Mouse (Mus musculus): ENCODE measurements around the gene Atp1a4. TPM values are rescaled to one million over a fixed set of nuclear protein-coding genes. Genes with fewer than 3 reads are reported as not detected.

The Atp1a4 gene
- total RNA-seq, 2 experiments from 2014 or later, result not detected

DNA sequence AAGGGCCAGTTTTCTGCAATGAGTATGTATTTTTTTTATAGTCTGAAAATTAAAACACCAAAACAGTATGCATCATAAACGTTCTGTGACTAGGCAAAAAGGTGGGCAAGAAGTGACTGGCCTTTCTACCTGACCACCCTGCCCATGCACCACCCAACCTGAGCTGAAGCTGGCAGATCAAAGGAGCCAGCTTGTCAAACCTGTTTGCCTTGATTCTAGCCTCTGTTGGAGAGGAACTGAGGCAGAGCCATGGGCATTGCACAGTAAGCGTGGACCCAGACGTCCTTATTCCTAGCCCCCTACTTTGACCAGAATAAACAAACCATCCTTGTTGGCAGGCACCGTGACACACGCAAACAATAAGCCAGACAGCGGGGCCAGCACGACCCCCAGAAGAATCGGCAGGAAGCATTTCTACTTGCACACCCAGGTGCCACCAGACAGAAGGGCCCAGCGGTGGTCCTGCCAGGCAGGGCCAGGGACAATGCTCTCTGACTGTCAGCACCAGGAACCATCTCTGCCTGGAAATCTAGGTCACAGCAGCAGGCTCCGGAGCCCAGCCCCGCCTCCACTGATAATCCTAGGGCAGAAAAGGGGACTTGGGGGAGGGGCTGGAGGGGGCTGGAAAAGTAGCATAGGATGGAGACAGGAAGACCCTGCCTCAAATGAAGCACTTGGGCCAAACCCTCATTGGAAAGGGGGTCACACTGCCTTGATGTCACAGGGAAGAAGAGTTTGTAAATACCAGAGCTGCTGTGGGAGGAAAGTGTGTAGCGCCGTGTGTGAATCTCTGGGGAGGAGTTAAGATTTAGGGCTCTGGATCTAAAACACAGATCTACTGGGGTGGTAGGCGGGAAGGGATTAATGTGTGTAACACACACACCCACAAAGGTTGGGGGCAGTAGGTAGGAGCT lies 56.0 kb downstream of the Atp1a4 start:
- DNase-seq (ENCODE audit: low spot score in 2 of 2), result no peak
- intact Hi-C loops (cut with DNase I), result no loop called here

DNA sequence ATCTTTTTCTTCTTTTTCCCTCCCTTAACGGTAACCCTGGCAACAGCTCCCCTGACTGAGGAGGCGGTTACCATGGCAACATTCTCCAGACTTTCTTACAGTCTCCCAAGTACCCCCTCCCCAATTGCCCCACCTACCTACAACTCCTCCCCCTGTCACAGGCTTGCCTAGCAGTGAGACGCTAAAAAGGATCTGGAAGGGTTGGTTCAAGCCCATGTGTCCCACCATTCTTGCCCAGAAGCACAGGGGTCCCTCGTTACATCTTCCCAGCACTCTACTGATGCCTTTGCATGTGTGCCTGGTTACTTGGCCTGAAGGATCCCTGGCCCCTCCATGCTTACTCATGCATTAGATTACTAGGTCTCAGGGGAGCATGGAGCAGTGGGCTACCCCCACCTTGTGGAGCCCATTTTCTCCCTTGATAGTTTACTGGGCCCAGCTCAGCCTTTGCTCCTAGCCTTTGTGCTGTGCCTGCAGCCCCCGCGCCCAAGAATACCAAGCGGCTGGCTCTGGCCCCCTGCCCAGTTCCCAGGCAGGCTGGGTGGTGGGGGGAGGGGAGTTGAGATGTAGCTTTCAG lies 57.3 kb downstream of the Atp1a4 start:
- peak; percentile 76 to 87 for DNase-seq (ENCODE audit: low spot score in 2 of 2)
- intact Hi-C loops (cut with DNase I), result no loop called here

DNA sequence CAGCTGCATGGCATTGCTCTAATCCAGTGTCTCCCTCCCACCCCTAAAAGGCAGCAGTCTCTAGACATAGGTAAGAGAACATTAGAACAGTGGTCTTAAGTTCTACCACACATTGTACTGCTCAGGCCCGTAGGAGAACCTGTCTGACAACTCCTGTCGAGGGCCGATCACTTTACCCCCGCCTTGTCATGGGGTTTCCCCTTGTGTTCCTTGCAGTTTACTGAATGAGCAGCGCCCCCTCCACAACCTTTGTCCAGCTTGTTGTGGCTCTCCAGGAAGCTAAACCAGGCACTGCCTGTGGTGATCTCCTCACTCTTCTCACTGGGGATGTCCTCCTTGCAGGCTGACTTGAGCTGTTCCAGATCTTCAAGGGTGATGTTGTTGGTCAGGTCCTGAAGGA lies 58.1 kb downstream of the Atp1a4 start:
- no peak for DNase-seq (ENCODE audit: low spot score in 2 of 2)
- intact Hi-C loops (cut with DNase I), result no loop called here

DNA sequence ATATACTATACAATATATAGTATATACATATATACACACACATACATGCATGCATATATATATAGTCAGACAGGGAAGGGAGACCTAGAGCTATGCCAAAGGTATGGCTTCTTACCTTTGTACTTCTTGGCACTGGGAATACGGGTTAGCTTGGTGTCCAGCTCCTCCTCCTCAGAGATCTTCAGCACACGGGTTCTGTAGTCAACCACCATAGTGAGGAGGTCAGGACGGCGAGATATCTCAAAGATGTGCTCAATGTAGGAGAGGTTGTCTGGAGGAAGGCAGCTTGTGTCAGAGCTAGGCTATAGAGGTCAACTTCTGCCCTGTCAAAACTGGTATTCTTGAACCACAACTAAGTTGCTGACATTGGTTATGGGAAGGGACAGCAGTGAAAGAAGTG lies 59.2 kb downstream of the Atp1a4 start:
- intact Hi-C loops (cut with DNase I), result no loop called here

DNA sequence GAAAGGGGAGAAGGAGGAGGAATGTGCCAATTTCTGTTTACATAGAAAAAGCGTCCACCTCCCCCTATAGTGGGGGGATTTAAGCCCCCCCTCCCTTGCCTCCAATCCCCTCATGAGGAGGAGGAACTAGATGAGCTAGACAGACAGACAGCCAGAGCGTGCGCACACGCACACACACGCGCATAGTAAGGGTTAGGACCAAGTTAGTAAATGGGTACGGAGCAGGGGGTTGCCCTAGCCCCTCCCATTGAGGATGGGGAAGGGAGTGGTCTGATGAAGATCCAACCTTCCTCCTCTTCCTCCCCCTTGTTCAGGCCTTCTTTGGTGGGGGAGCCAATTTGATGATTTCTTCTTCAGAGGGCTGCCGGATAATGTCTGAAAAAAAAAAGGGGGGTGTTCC lies 59.9 kb downstream of the Atp1a4 start:
- intact Hi-C loops (cut with DNase I), result no loop called here
- no peak for DNase-seq (ENCODE audit: low spot score in 2 of 2)

More for the DNA sequence above, 59.2 kb downstream of the Atp1a4 start:
- no peak for DNase-seq (ENCODE audit: low spot score in 2 of 2)

DNA sequence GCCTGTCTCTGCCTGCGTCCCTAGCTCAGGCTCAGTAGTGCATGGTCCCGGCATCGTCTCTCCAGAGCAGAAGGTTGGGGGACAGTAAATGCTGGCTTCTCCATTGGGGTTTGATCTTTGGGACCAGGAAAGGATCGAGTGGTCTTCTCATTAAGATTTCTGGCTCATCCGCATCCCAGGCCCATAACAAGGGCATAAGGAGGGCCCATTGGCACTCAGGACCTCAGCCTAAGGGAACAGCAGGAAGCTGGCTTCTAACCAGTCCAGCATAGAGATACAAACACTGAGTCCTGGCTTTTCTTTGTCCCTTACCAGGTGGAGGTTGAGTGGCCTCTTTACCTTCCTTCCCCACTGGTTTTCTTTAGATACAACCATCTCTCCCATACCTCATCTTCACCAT lies 60.4 kb downstream of the Atp1a4 start:
- intact Hi-C loops (cut with DNase I), result no loop called here
- DNase-seq (ENCODE audit: low spot score in 2 of 2), result no peak

DNA sequence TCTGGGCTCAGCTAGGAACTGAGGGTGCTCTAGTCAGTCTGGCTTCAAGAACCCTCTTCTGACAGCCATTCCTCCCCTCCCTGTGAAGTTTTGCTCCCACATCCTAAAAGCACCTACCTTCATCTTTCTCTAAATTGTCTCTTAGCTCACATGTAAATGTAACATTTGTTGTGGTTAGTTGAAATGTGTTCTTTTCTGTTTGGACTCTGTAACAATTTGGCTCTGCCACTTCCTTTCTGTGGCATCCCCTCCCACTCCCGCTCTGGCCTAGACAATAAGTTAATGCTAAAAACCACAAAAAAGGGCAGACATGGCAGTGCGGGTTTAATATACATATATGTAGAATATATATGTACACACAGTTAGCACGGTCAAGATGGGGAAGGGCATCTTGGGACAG lies 61.1 kb downstream of the Atp1a4 start:
- intact Hi-C loops (cut with DNase I), result no loop called here
- DNase-seq (ENCODE audit: low spot score in 2 of 2), result no peak

DNA sequence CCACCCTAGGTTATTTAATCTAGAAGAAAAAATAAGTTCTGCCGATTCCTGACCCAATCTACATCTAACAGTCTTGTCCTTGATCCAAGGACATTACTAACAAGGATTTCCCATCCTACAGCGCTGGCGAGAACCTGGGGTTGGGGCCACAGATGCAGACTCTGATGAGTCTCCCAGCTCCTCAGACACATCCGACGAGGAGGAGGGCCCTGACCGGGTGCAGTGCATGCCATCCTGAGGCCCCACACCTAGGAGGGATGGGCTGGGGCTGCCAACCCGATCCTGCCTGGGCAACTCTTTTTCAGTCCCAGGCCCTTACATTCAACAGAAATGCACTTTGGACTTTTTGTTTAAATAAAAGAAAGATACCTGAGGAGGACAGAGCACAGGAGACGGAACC lies 63.8 kb downstream of the Atp1a4 start:
- intact Hi-C loops (cut with DNase I), result no loop called here
- DNase-seq (ENCODE audit: low spot score in 2 of 2), result no peak

DNA sequence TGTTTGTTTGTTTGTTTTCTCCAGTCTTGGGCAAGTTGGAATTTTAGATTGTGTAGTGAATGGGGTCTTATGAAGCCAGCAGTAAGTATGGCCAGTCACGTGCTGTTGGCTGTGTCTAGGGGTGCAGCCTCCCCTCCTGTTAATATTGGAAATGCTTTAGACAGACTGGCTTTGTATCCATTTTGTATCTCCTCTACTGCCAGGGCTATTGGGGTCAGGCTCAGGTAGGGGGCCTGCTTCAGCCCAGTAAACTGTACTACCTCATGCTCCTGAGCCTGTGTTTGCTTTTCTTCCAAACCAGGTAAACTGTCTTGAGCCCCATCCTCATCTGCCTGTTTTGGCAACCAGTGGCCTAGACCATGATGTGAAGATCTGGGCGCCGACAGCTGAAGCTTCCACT lies 66.0 kb downstream of the Atp1a4 start:
- intact Hi-C loops (cut with DNase I), result no loop called here
- DNase-seq (ENCODE audit: low spot score in 2 of 2), result no peak

DNA sequence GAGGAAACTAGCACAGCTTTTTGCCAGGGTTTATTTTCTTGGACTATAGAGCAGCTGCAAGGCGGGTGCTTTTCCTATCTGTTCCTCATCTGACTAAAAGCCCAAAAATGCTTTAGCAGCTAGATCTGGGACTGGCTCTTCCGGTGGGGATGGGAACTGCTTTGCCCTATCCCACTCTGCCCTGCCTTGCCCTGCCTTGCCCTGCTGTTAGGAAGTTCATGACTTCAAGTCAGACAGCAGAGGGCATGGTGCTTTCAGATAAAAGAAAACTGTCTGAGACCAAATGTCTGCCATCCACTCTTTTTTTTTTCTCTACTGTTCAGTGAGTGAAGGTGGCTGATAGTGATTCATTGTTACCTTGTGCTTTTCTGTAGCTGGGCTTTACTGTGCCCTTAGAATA lies 66.6 kb downstream of the Atp1a4 start:
- intact Hi-C loops (cut with DNase I), result no loop called here
- peak in 1 of 2 experiments; percentile 11 for DNase-seq (ENCODE audit: low spot score in 2 of 2)

DNA sequence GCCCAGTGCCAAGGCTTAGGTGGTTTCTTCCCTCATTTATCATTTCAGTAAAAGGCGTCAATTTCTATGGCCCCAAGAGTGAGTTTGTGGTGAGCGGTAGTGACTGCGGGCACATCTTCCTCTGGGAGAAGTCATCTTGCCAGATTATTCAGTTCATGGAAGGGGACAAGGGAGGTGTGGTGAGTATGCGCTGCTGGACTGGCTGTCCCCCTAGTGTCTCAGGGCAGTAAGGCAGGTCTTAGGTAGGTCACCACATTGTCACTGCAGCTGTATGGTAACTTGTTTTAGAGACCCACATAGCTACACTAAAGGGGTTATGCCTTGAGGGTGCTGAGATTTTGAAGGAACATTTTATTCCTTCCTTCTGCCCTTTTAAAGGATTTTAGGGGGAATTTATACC lies 69.3 kb downstream of the Atp1a4 start:
- intact Hi-C loops (cut with DNase I), result no loop called here
- no peak for DNase-seq (ENCODE audit: low spot score in 2 of 2)

DNA sequence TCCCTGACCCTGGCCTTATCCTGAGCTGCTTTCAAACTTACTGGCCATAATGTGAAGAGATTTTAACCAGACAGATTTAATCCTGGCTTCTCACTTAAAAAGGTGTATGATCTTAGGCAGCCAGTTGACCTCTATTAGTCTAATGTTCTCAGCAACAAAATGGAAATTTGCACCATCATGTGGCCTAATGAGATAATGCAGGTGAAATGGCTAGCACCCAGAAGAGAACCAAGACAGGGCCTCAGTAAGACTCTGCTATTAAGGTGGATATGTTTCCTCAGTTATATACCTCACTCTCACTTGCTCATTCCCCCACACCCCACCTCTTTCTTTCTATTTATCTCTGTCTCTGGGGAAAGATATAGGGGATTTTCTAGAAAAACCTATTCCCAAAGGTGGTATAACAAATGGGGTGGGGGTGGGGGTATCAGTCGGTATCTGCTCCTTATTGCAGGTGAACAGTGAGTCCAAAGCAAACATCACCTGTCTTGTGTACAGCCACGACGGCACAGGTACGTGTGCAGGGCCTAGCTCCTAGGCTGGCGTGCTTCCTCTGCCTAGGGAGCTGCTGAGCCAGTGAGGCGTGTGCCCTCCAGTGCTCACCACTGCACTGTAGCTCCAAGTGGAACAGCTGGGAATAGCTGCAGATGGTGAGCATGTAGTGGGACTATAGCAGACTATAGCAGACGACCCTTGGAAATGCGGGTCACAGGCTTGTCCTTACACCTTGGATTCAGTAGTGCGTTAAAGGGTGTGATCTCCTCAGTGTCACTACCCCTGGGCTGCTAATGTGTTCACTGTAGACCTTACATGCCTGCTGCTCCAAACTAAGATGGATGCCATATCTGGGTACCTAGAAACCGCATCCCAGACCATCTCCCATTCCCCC lies 71.6 kb downstream of the Atp1a4 start:
- no peak for DNase-seq (ENCODE audit: low spot score in 2 of 2)
- intact Hi-C loops (cut with DNase I), result no loop called here

DNA sequence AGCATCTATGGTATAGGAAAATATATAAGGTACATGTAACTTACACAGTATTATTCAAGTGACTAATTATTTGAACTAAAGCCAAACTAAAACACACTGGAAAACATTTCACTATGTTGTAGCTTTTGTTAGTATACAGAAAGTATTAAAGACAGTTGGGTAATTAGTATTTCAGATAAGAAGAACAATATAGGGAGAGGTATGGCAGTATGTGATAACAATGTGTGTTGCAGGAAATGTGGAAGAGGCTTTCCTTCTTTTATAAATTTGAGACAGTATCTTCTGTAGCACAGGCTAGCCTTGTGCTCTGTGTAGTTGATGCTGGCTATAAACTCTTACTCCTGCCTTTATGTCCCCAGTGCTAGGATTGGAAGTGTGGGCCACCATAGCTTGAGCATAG lies 74.3 kb downstream of the Atp1a4 start:
- intact Hi-C loops (cut with DNase I), result no loop called here
- DNase-seq (ENCODE audit: low spot score in 2 of 2), result no peak

DNA sequence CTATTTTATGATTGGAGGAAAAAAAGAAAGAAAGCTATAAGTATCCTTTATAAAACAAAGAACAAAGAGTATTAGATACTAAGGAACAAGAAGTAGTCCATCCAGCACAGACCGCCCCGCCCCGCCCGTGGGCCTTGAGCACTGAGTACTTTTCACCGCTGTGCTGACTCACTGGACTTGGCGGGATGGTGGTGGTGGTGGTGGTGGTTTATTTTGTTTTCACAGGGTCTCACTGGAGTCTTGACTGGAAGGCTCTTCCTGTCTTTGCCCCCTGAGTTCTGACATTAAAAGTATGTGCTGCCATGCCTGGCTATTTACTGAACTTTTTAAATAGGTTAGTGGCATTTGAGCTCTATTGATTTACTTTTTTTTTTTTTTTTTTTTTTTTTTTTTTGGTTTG lies 75.2 kb downstream of the Atp1a4 start:
- DNase-seq (ENCODE audit: low spot score in 2 of 2), result no peak
- intact Hi-C loops (cut with DNase I), result no loop called here

DNA sequence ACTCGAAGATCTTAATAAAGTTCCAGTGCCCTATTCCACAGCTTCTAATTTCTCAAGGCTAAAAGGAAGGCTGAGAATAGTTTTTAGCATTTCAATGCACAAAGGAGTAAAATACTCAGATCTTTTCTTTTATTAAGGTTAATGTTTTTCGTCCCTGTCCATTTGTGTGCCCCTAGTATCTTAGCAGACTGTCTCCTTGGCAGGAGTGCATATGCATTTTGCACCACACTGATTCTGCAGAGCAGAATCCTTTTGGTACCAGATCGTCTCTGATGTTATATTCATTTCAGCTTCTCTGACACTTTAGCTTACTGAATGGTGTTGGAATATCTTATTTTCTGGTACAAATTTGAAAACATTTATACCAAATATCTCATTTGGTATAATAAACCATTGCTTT lies 76.4 kb downstream of the Atp1a4 start:
- intact Hi-C loops (cut with DNase I), result no loop called here
- no peak for DNase-seq (ENCODE audit: low spot score in 2 of 2)

DNA sequence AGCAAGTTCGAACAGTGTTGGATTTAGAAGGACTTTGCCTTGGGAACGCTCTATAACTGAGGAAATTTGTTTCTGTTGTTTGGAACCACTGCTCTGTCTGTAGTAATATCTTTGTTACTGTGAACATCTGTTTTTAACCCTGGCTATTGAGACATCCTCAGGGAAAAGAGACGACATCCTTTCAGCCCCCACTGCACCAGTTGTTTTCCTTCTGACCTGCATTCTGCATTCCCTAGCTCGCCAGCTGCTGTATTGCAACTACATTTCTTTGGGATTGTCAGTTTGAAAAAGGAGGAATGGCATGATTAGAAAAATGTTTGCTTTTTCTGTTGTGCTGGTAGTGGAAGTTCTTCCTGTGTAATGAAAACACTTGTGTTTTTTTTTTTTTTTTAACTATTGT lies 77.3 kb downstream of the Atp1a4 start:
- DNase-seq (ENCODE audit: low spot score in 2 of 2), result no peak
- intact Hi-C loops (cut with DNase I), result no loop called here

DNA sequence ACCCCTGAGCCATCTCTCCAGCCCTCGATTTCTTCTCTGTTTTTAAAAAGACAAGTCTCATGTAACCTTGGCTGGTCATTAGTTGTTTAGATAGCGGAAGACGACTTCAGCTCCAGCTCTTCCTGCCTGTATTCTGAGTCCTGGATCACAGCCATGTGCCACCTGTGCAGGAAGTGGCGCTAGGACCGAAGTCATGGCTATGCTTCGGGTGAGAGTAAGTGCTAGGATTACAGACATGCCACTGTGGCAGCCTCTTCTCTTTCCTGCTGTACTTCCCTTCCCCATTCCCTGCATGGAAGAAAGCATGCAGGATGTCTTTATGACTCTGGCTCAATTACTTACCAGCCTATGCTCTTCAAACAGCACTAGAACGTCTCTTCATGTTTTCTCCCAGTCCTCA lies 79.1 kb downstream of the Atp1a4 start:
- DNase-seq (ENCODE audit: low spot score in 2 of 2), result no peak
- intact Hi-C loops (cut with DNase I), result no loop called here

DNA sequence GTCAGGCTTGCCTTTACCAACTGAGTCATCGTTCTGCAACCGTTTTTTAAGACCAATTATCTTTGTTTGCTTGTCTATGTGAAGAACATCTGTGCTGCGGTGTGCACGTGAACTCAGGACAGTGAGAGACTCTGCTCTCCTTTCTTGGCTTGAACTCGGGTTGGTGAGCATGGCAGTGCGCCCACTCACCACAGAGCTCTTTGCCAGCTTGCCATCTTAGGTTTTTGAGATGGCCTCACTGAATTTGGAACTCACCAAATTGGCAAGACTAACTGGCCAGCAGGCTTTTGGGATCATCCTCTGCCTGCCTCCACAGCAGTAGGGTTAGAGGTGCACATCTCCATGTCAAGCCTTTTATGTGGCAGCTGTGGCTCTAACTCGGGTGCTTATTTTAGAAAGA lies 80.4 kb downstream of the Atp1a4 start:
- intact Hi-C loops (cut with DNase I), result no loop called here
- no peak for DNase-seq (ENCODE audit: low spot score in 2 of 2)
